Mouse (Mus musculus): ENCODE data around the gene Rimbp2.
"Not testable (repeated sequence)": the region's sequence is repeated elsewhere in the genome, so short reads cannot be mapped to it uniquely, and the experiment has no call there.

GRCm38 (mm10) chr5:128977466-128977865 lies 24.2 kb upstream of the Rimbp2 start:
- not testable (repeated sequence) for TF ChIP-seq CTCF (IDR thresholded peaks at IDR 0.05; ENCODE audit: control insufficient read depth, insufficient read depth, low read length); POLR2A (IDR thresholded peaks at IDR 0.05; ENCODE audit: borderline replicate concordance, control insufficient read depth, low read depth, low read length)

All from bone marrow, adult 2 months (tissue).